Mouse (Mus musculus) heart, postnatal 10 days (tissue): Measurements from ENCODE around the gene Prr12. TPM values are rescaled to one million over a fixed set of nuclear protein-coding genes. Genes with fewer than 3 reads are reported as not detected.
A peak's percentile ranks its signal among the peaks of the same experiment; 100 is the strongest.
"Not testable (repeated sequence)": the region's sequence is repeated elsewhere in the genome, so short reads cannot be mapped to it uniquely, and the experiment has no call there.

Experiments used
- DNase-seq, 2 experiments: peaks; one replicate each; pipeline ENCODE4 v3.0.0; 2021
- intact Hi-C: fragments of 180-260 bp; cut with DNase I; formaldehyde crosslinking; loops from one replicate; pipeline ENCODE4 v1.15.1; 2025
- total RNA-seq, 2 experiments: library from RNA; stranded (reverse); gene quantifications; 2 replicates each; pipeline ENCODE4 v1.2.3; 2021

Gene Prr12
- total RNA-seq: 10 to 100 TPM; 28.8 to 35.7 TPM

GRCm38 (mm10) chr7:45052862-45053116 is at the start of gene Prr12:
Gene Prr12 (minus strand): TSS chr7:45052881.
- peak in 1 of 2 experiments; percentile 54 for DNase-seq
- intact Hi-C loops: loop anchor here (2.0 kb wide), 1 partner anchor 32 kb away; no protein-coding TSS in a partner anchor

- no peak for DNase-seq
- intact Hi-C loops: no loop called here
These were observed 49.8 kb upstream of the Prr12 start for GRCm38 (mm10) chr7:45102441-45102840.

- DNase-seq: no peak
- intact Hi-C loops: no loop called here
These were observed 47.4 kb upstream of the Prr12 start for GRCm38 (mm10) chr7:45100046-45100445.

GRCm38 (mm10) chr7:45098541-45099240 is 46.0 kb upstream of the Prr12 start:
- peak in 1 of 2 experiments; percentile 37 for DNase-seq
- intact Hi-C loops: no loop called here

GRCm38 (mm10) chr7:45097479-45097878 is 44.8 kb upstream of the Prr12 start:
- DNase-seq: no peak

GRCm38 (mm10) chr7:45095965-45096364 is 43.3 kb upstream of the Prr12 start:
- intact Hi-C loops, DNase-seq: not testable (repeated sequence)

More at GRCm38 (mm10) chr7:45097479-45097878, 44.8 kb upstream of the Prr12 start:
- intact Hi-C loops: no loop called here

GRCm38 (mm10) chr7:45095367-45095766 is 42.7 kb upstream of the Prr12 start:
- intact Hi-C loops: no loop called here
- peak in 1 of 2 experiments; percentile 38 for DNase-seq

GRCm38 (mm10) chr7:45094121-45094520 is 41.4 kb upstream of the Prr12 start:
- DNase-seq: no peak
- intact Hi-C loops: no loop called here

- intact Hi-C loops: no loop called here
- no peak for DNase-seq
These were observed 40.8 kb upstream of the Prr12 start for GRCm38 (mm10) chr7:45093516-45093905.

- intact Hi-C loops: no loop called here
- no peak for DNase-seq
These were observed 40.3 kb upstream of the Prr12 start for GRCm38 (mm10) chr7:45092828-45093515.

- peak; percentile 92 to 93 for DNase-seq
- intact Hi-C loops: no loop called here
These were observed 39.4 kb upstream of the Prr12 start, which contains the start of gene Rcn3 for GRCm38 (mm10) chr7:45092048-45092447. Gene Rcn3 (minus strand): TSS chr7:45092221.

GRCm38 (mm10) chr7:45091001-45091990 is 38.6 kb upstream of the Prr12 start:
- intact Hi-C loops: no loop called here
- DNase-seq: peak; percentile 44 to 70

- no peak for DNase-seq
- intact Hi-C loops: no loop called here
These were observed 37.7 kb upstream of the Prr12 start for GRCm38 (mm10) chr7:45090251-45090977.

- intact Hi-C loops: no loop called here
- no peak for DNase-seq
These were observed 35.9 kb upstream of the Prr12 start for GRCm38 (mm10) chr7:45088597-45088996.

GRCm38 (mm10) chr7:45086084-45086483 is 33.4 kb upstream of the Prr12 start:
- DNase-seq: no peak
- intact Hi-C loops: no loop called here

GRCm38 (mm10) chr7:45083300-45083890 is 30.7 kb upstream of the Prr12 start:
- no peak for DNase-seq
- intact Hi-C loops: loop anchor here (5.0 kb wide), 2 partner anchors 39 to 214 kb away; partner anchors contain the start of gene Rps11

GRCm38 (mm10) chr7:45082401-45083299 is 30.0 kb upstream of the Prr12 start:
- intact Hi-C loops: loop anchor here (5.0 kb wide), 2 partner anchors 40 to 215 kb away; partner anchors contain the start of gene Rps11

GRCm38 (mm10) chr7:45081016-45081415 is 28.3 kb upstream of the Prr12 start:
- no peak for DNase-seq
- intact Hi-C loops: loop anchor here (5.0 kb wide), 2 partner anchors 41 to 216 kb away; partner anchors contain the start of gene Rps11

More at GRCm38 (mm10) chr7:45082401-45083299, 30.0 kb upstream of the Prr12 start:
- DNase-seq: peak; percentile 65 to 68
